Mouse (Mus musculus): ENCODE results near the gene Cfap100.

Cfap100 gene

GRCm38 (mm10) chr6:90381465-90381864, 47.1 kb downstream of the Cfap100 start:
- DNase-seq (ENCODE audit: low spot score in 2 of 2), result no peak

GRCm38 (mm10) chr6:90377708-90378107, 50.9 kb downstream of the Cfap100 start:
- no peak for DNase-seq (ENCODE audit: low spot score in 2 of 2)

- no peak for DNase-seq (ENCODE audit: low spot score in 2 of 2)
Measured at GRCm38 (mm10) chr6:90374647-90375046, 54.0 kb downstream of the Cfap100 start.

DNA sequence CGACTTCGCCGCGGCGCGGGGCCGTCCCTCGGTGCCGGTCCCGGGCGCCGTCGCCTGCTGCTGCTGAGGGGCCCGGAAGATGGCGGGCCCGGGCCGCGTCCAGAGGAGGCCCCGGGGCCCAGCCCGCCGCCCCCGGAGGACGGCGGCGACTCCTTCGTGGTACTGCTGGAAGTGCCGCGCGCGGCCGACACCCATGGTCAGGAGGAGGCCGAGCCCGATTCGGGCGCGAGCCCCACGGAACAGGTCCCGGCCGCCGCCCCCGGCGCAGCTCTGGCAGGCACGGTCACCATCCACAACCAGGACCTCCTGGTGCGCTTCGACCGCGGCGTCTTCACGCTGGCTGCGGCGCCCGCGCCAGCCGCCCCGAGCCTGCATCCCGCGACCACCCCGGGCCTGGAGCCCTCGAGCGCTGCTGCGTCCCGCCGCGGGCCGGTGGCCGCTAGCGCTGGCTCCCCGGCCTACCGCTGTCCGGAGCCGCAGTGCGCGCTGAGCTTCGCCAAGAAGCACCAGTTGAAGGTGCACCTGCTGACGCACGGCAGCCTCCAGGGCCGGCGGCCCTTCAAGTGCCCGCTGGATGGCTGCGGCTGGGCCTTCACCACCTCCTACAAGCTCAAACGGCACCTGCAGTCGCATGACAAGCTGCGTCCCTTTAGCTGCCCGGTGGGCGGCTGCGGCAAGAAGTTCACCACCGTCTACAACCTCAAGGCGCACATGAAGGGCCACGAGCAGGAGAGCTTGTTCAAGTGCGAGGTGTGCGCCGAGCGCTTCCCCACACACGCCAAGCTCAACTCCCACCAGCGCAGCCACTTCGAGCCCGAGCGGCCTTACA, 58.7 kb downstream of the Cfap100 start:
- DNase-seq (ENCODE audit: low spot score in 2 of 2), result peak in 1 of 2 experiments; percentile 16

DNA sequence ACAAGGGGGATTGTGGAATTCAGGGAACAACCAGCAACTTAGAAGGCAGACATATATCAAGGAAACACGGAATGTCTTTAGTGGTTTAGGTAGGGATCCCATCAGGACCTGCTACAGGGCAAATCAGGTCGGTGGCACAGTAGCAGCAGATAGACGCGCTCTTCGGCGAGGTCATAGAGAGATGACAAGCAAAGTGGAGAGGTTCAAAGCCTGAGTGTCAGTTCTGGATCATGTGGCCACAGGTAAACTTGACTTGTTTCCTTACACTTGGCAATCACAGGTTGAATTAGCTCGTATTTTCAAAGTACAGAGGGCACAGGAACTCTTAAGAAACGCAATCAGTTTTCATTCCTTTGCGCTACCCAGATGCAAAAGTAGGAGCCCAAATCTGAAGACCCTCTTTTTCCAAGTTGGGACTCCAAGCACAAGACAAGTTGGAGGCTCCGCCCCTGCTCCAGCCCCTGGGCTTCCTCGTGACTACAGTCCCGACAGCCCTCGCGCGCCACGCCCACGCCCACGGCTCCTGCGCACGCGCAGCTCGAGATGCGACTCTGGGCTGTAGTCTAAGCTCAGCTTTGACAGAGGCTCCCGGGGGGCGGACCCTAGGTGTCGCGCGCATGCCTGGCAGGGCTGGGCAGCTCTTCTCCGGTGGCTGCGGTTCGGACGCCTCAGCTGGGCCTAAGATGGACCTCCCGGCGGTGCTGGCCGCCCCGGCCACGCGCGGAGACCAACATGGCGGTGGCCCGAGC, 59.4 kb downstream of the Cfap100 start, which contains the start of gene Zxdc:
Gene Zxdc (plus strand): TSS at position 517 of the 749 bp plus-strand sequence.
- DNase-seq (ENCODE audit: low spot score in 2 of 2), result peak; percentile 99 to 100

DNA sequence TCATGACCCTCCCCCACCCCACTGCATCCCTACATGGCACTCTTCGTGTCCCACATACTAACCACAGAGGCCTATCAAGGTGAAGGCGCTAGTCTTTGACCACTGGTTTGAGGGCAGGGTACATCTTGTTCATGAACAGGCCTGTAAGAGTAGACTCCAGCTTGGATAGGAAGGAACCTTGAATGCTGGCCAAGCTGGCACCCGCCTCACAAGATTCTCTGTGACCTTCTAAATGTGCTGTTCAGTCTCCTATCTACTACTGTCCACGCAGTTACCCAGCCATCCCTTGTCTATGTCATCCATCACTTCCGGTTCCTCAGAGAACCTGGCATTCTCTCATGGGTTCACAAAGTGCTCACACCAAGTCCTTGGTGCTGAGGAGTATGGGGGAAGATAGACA, 65.3 kb downstream of the Cfap100 start:
- no peak for DNase-seq (ENCODE audit: low spot score in 2 of 2)

DNA sequence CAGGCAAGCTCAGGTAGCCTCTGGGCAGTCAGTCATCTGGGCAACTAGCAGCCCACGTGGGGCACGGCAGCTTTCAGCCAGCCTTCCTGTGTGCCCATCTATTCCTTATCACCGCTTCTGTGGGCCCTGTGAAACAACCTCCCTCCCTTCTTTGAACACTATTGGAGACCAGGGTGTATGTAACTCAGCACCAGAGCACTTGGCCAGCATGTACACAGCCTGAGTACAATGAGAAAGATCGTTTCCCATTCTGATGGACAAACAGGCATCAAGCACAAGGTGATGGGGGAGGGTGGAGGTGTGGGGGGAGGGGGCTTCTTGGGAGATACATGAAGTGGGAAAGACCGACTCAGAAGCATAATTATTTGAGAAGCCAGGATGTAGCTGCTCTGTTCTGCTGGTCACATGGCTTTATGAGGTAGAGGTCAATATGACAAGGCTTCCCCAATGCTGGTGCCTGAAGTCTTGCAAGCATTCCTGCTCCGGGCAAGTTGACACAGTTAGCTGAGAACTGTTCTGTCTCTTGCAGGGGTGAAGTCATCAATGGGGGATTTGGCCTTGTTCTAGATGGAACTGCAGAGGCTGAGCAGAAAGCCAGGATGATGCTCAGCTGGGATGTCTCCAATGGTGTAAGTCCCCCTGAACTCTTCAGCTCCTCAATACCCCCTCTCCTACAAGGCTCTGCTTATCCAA, 67.5 kb downstream of the Cfap100 start:
- no peak for DNase-seq (ENCODE audit: low spot score in 2 of 2)

- peak; percentile 81 to 84 for DNase-seq (ENCODE audit: low spot score in 2 of 2)
Measured at GRCm38 (mm10) chr6:90360024-90360781, 68.4 kb downstream of the Cfap100 start.

DNA sequence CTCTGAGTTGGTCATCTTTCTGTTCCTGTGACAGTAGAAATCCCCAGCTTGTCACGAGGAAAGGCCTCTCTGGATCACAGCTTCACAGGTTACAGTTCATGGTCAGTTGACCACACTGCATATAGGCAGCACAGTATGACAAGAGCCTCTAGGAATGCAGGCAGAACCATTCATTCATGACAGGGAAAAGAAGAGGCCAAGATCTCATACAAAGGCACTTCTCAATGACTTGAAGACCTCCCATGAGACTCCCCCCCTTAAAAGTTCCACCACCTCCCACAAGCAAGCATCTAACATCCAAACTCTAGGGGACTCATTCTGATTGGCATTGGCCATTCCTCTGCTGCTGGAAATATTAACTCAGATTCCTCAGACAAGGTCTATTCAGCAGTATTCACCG, 69.2 kb downstream of the Cfap100 start:
- DNase-seq (ENCODE audit: low spot score in 2 of 2), result no peak

GRCm38 (mm10) chr6:90358142-90358541, 70.5 kb downstream of the Cfap100 start:
- no peak for DNase-seq (ENCODE audit: low spot score in 2 of 2)

Measured in heart, adult 9 months (tissue).